Comparison of ENCODE assay signal across 13 mouse cellular contexts in genomic region chr2:165319503-165319902, GRCm38 (mm10). TPM values are rescaled to one million over a fixed set of nuclear protein-coding genes. Genes with fewer than 3 reads are reported as not detected.
DNase-seq lines count a peak whose midpoint lies in the region; ATAC-seq and TF ChIP-seq lines count a peak whose summit lies in the region.
"Had no signal": no experiment of that assay in that cellular context is flagged by ENCODE, and none has a peak within 500 bp of the region (broad histone marks: within the 10 kb centered on the region; RNA-seq: fewer than 3 reads in every experiment).

No protein-coding gene starts in this region.

- DNase-seq in kidney, adult 11 months: no peak
- DNase-seq in 3T3-L1 (ENCODE audit: low read depth, low spot score): peak; percentile 27
- DNase-seq in MEL (ENCODE audit: low read depth, low spot score): peak; percentile 70
- DNase-seq in lung, postnatal 0 days (ENCODE audit: low spot score): peak; percentile 78
- DNase-seq in forebrain, embryonic 10.5 days (ENCODE audit: extremely low spot score, low spot score): no peak
- DNase-seq: kidney, adult 8-10 months; right cerebral cortex, adult 18-20 months had no signal

- no peak overlapping the region for H3K9ac ChIP-seq in kidney, embryonic 16.5 days (replicated peaks; ENCODE audit: low read length)
- H3K9ac ChIP-seq in MEL (ENCODE audit: control insufficient read depth, low read depth, low read length, poor library complexity, severe bottlenecking): no peak overlapping the region
- no peak overlapping the region for H3K9ac ChIP-seq in lung, postnatal 0 days (replicated peaks; ENCODE audit: low read depth)
- H3K9ac ChIP-seq: lung, embryonic 15.5 days had no signal

- H3K9me3 ChIP-seq in kidney, embryonic 16.5 days (ENCODE audit: low read length): no peaks in the 10 kb centered on the region
- no peaks in the 10 kb centered on the region for H3K9me3 ChIP-seq in MEL (replicated peaks; ENCODE audit: insufficient read depth, low read length)
- H3K9me3 ChIP-seq in lung, postnatal 0 days (ENCODE audit: low read length): no peaks in the 10 kb centered on the region
- H3K9me3 ChIP-seq in forebrain, embryonic 10.5 days: no peaks in the 10 kb centered on the region
- H3K9me3 ChIP-seq: lung, embryonic 15.5 days had no signal

- TF ChIP-seq CTCF in MEL (IDR thresholded peaks at IDR 0.05 in 2 of 3, conservative IDR thresholded peaks at IDR 0.05 in 1 of 3; ENCODE audit: control insufficient read depth in 1 of 3, insufficient read depth in 1 of 3, low read depth in 2 of 3, low read length in 3 of 3, poor library complexity in 1 of 3, severe bottlenecking in 1 of 3): no peak
- no peak for TF ChIP-seq CTCF in lung, postnatal 0 days (IDR thresholded peaks at IDR 0.05)

- 0 out of 4 replicates have a peak, but pooled peaks of 1 of the 2 experiments have one; percentile 7 for TF ChIP-seq EP300 in MEL (IDR thresholded peaks at IDR 0.05; ENCODE audit: low read depth in 1 of 2, low read length in 2 of 2)
- TF ChIP-seq EP300 in lung, postnatal 0 days (IDR thresholded peaks at IDR 0.05): 0 out of 2 replicates have a peak, but pooled peaks have one; percentile 27

- TF ChIP-seq POLR2A in MEL (IDR thresholded peaks at IDR 0.05; ENCODE audit: control insufficient read depth in 1 of 2, insufficient read depth in 1 of 2, low read depth in 1 of 2, low read length in 2 of 2, poor library complexity in 1 of 2): no peak

- H3K79me2 ChIP-seq in MEL (ENCODE audit: control insufficient read depth, insufficient read depth, low read length, poor library complexity): peaks cover 10% of the 10 kb centered on the region

- TF ChIP-seq RAD21 in MEL (IDR thresholded peaks at IDR 0.05; ENCODE audit: low read depth, low read length): no peak

- H3K4me3 ChIP-seq in kidney, embryonic 16.5 days (ENCODE audit: low read length): no peak overlapping the region
- no peak overlapping the region for H3K4me3 ChIP-seq in MEL (ENCODE audit: control insufficient read depth in 1 of 2, insufficient read depth in 1 of 2, low read depth in 2 of 2, low read length in 2 of 2)
- no peak overlapping the region for H3K4me3 ChIP-seq in lung, postnatal 0 days (ENCODE audit: low read depth, low read length)
- H3K4me3 ChIP-seq in forebrain, embryonic 10.5 days: no peak overlapping the region
- H3K4me3 ChIP-seq: lung, embryonic 15.5 days; myocyte had no signal

- WGBS in kidney, embryonic 16.5 days: 30% methylated on average over 4 of the region's 4 CpGs
- 37% methylated on average over 4 of the region's 4 CpGs for WGBS in lung, postnatal 0 days
- 88% methylated on average over 4 of the region's 4 CpGs for WGBS in forebrain, embryonic 10.5 days

- no peaks in the 10 kb centered on the region for H3K27me3 ChIP-seq in kidney, embryonic 16.5 days (ENCODE audit: insufficient read depth, low read length)
- no peaks in the 10 kb centered on the region for H3K27me3 ChIP-seq in MEL (ENCODE audit: control insufficient read depth in 1 of 2, insufficient read depth in 2 of 2, low read length in 2 of 2)
- H3K27me3 ChIP-seq in lung, postnatal 0 days (replicated peaks; ENCODE audit: insufficient read depth, low read length): no peaks in the 10 kb centered on the region
- H3K27me3 ChIP-seq in forebrain, embryonic 10.5 days (ENCODE audit: poor library complexity, severe bottlenecking): peaks cover 47% of the 10 kb centered on the region
- H3K27me3 ChIP-seq: lung, embryonic 15.5 days had no signal

- no peak overlapping the region for H3K4me2 ChIP-seq in kidney, embryonic 16.5 days (replicated peaks; ENCODE audit: low read depth, low read length)
- no peak overlapping the region for H3K4me2 ChIP-seq in lung, postnatal 0 days (replicated peaks; ENCODE audit: low read depth, low read length)
- H3K4me2 ChIP-seq: lung, embryonic 15.5 days had no signal

- H3K27ac ChIP-seq in kidney, embryonic 16.5 days (ENCODE audit: low read length): 0 out of 2 replicates have a peak overlapping the region, but pooled peaks have one; percentile 3
- H3K27ac ChIP-seq in MEL (ENCODE audit: control insufficient read depth, low read depth, low read length): no peak overlapping the region; the same call in 1 of the 2 replicates
- peak overlapping the region; percentile 86 for H3K27ac ChIP-seq in lung, postnatal 0 days (ENCODE audit: low read length)
- H3K27ac ChIP-seq in forebrain, embryonic 10.5 days: no peak overlapping the region

- H3K4me1 ChIP-seq in kidney, embryonic 16.5 days (ENCODE audit: insufficient read depth, low read length): peaks cover 89% of the 10 kb centered on the region
- peaks cover 39 to 64% of the 10 kb centered on the region in 2 experiments for H3K4me1 ChIP-seq in MEL (ENCODE audit: control insufficient read depth in 1 of 2, insufficient read depth in 2 of 2, low read length in 2 of 2)
- peaks cover 57% of the 10 kb centered on the region; the same call in 1 of the 2 replicates for H3K4me1 ChIP-seq in lung, postnatal 0 days (ENCODE audit: insufficient read depth, low read depth, low read length)
- H3K4me1 ChIP-seq in forebrain, embryonic 10.5 days: peaks cover 97% of the 10 kb centered on the region

- H3K36me3 ChIP-seq in kidney, embryonic 16.5 days (ENCODE audit: insufficient read depth, low read length): peaks cover 18% of the 10 kb centered on the region
- peaks cover 0 to 51% of the 10 kb centered on the region in 2 experiments; a peak in 2 of 4 replicates for H3K36me3 ChIP-seq in MEL (ENCODE audit: control insufficient read depth in 1 of 2, insufficient read depth in 2 of 2, low read length in 2 of 2)
- peaks cover 10% of the 10 kb centered on the region for H3K36me3 ChIP-seq in lung, postnatal 0 days (ENCODE audit: insufficient read depth, low read length)
- peaks cover 38% of the 10 kb centered on the region for H3K36me3 ChIP-seq in forebrain, embryonic 10.5 days (replicated peaks)

- no peak for ATAC-seq in kidney, embryonic 16.5 days (ENCODE audit: low FRiP score, low TSS enrichment)
- peak; percentile 13 for ATAC-seq in lung, postnatal 0 days
- no peak for ATAC-seq in frontal cortex, adult (ENCODE audit: low TSS enrichment)

TF ChIP-seq in MEL, 35 proteins besides CTCF, POLR2A, EP300 and RAD21:
- TF ChIP-seq ZC3H11A (IDR thresholded peaks at IDR 0.05; ENCODE audit: low read depth, low read length) (no peak), E2F4 (IDR thresholded peaks at IDR 0.05; ENCODE audit: borderline replicate concordance, low read depth, low read length) (no peak), ZKSCAN1 (IDR thresholded peaks at IDR 0.05; ENCODE audit: low read depth, low read length) (no peak), MEF2A (IDR thresholded peaks at IDR 0.05; ENCODE audit: extremely low read depth, insufficient replicate concordance, low read depth, low read length, poor library complexity, severe bottlenecking) (no peak), MAZ (IDR thresholded peaks at IDR 0.05; ENCODE audit: low read depth, low read length) (0 out of 2 replicates have a peak, but pooled peaks have one; percentile 39), ETS1 (IDR thresholded peaks at IDR 0.05; ENCODE audit: low read depth, low read length) (peak; percentile 73), USF1 (IDR thresholded peaks at IDR 0.05; ENCODE audit: low read depth, low read length) (peak; percentile 29; the same call in 1 of the 2 replicates), POLR2AphosphoS2 (IDR thresholded peaks at IDR 0.05; ENCODE audit: low read length) (no peak), MXI1 (IDR thresholded peaks at IDR 0.05; ENCODE audit: low read depth, low read length) (no peak), MAFK (IDR thresholded peaks at IDR 0.05; ENCODE audit: borderline replicate concordance, low read depth, low read length) (no peak)
TF ChIP-seq in MEL: peak in this region for 3.

RNA-seq across cellular contexts. Expression of gene Elmo2, which starts 6.8 kb away (rescaled TPM):
- 88.4 and 93.7 TPM in 2 replicates for polyA plus RNA-seq in kidney, embryonic 16.5 days (2015; fragmentation: Nextera tagmentation; extraction: Ambion mirVana)
- 16.5 and 17.4 TPM in 2 replicates for total RNA-seq in MEL (2012; rRNA removed)
- 10 to 100 TPM in 1 of 2 experiments, not detected in 1; 27.6 TPM for polyA plus RNA-seq in MEL (2012; ENCODE audit: insufficient read depth in 1 of 2, insufficient read length in 2 of 2, low read depth in 1 of 2, low replicate concordance in 2 of 2, missing spikeins in 1 of 2)
- polyA plus RNA-seq in lung, postnatal 0 days (2015; fragmentation: Nextera tagmentation; extraction: Ambion mirVana): 61.1 and 66.4 TPM in 2 replicates
- 83.7 and 86.4 TPM in 2 replicates for polyA plus RNA-seq in forebrain, embryonic 10.5 days (2016; fragmentation: Nextera tagmentation; extraction: Ambion mirVana)

RNA-seq across cellular contexts. Expression of gene Slc35c2, which starts 31.8 kb away (rescaled TPM):
- polyA plus RNA-seq in kidney, embryonic 16.5 days (2015; fragmentation: Nextera tagmentation; extraction: Ambion mirVana): 62.4 and 62.8 TPM in 2 replicates
- total RNA-seq in MEL (2012; rRNA removed): 57.9 and 64.9 TPM in 2 replicates
- 100 to 1,000 TPM in 1 of 2 experiments, not detected in 1; 121 TPM for polyA plus RNA-seq in MEL (2012; ENCODE audit: insufficient read depth in 1 of 2, insufficient read length in 2 of 2, low read depth in 1 of 2, low replicate concordance in 2 of 2, missing spikeins in 1 of 2)
- 42.8 and 44.1 TPM in 2 replicates for polyA plus RNA-seq in lung, postnatal 0 days (2015; fragmentation: Nextera tagmentation; extraction: Ambion mirVana)
- polyA plus RNA-seq in forebrain, embryonic 10.5 days (2016; fragmentation: Nextera tagmentation; extraction: Ambion mirVana): 74.9 and 75.4 TPM in 2 replicates

RNA-seq across cellular contexts. Expression of gene Zfp663, which starts 49.0 kb away (rescaled TPM):
- polyA plus RNA-seq in kidney, embryonic 16.5 days (2015; fragmentation: Nextera tagmentation; extraction: Ambion mirVana): 1.1 and 1.3 TPM in 2 replicates
- not detected in 2 replicates for total RNA-seq in MEL (2012; rRNA removed)
- polyA plus RNA-seq in MEL (2012; ENCODE audit: insufficient read depth in 1 of 2, insufficient read length in 2 of 2, low read depth in 1 of 2, low replicate concordance in 2 of 2, missing spikeins in 1 of 2): under 1 TPM in 1 of 2 experiments, not detected in 1; 0.18 TPM
- 1.2 and 2.0 TPM in 2 replicates for polyA plus RNA-seq in lung, postnatal 0 days (2015; fragmentation: Nextera tagmentation; extraction: Ambion mirVana)
- polyA plus RNA-seq in forebrain, embryonic 10.5 days (2016; fragmentation: Nextera tagmentation; extraction: Ambion mirVana): 4.7 and 4.9 TPM in 2 replicates
- total RNA-seq: gastrocnemius, adult 18-20 months; heart, postnatal 25 days had no signal
- polyA plus RNA-seq: myocyte had no signal

Comparison
In these comparisons a context has a peak if more than half of its experiments do, and no peak if none do; other contexts are left out.
1. H3K27ac ChIP-seq: peak in kidney, embryonic 16.5 days (single experiment) and lung, postnatal 0 days (single experiment); none in MEL (single experiment) and forebrain, embryonic 10.5 days (single experiment).
2. DNase-seq: peak in 3T3-L1 (single experiment), MEL (single experiment) and lung, postnatal 0 days (single experiment); none in kidney, adult 11 months (single experiment) and forebrain, embryonic 10.5 days (single experiment).